9 mouse cellular contexts compared by ENCODE assay signal in the genomic region with DNA sequence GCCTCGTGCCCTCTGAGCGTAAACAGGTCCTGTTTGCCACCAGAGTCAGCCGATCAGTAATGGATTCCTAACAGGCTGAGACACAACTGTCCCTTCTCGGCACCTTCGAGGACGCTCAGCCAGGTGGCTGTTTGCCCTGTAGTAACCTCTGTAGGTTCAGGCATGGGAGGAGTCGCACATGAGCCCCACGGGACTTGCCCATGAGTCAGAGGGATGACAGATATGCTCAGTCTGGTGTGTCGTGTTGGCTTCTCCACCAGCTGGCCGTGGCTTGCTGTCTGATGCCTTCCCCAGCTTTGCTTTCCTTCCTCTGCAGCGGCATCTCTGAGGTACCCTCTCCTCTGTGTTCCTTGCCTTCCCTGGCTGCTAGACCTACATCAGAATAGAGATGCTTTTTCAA. TPM values are rescaled to one million over a fixed set of nuclear protein-coding genes. Genes with fewer than 3 reads are reported as not detected.
DNase-seq lines count a peak whose midpoint lies in the region; ATAC-seq and TF ChIP-seq lines count a peak whose summit lies in the region.
"Had no signal": no experiment of that assay in that cellular context is flagged by ENCODE, and none has a peak within 500 bp of the region (broad histone marks: within the 10 kb centered on the region; RNA-seq: fewer than 3 reads in every experiment).

No protein-coding gene starts in this region.

- TF ChIP-seq CTCF in heart, postnatal 0 days (IDR thresholded peaks at IDR 0.05; ENCODE audit: low read depth): no peak

- no peak for DNase-seq in heart, postnatal 0 days (ENCODE audit: low spot score)
- DNase-seq in heart, postnatal 36 days: no peak
- DNase-seq in urinary bladder, postnatal 14 days (ENCODE audit: low spot score): peak; percentile 46
- no peak for DNase-seq in urinary bladder, postnatal 25 days (ENCODE audit: low spot score)
- no peak for DNase-seq in layer of hippocampus, adult 9-10 months (ENCODE audit: low spot score)
- DNase-seq: liver, embryonic 13.5 days had no signal

- peaks cover 3% of the 10 kb centered on the region; the same call in 1 of the 2 replicates for H3K36me3 ChIP-seq in heart, postnatal 0 days (replicated peaks; ENCODE audit: control insufficient read depth, insufficient read depth, low read length)
- no peaks in the 10 kb centered on the region for H3K36me3 ChIP-seq in hindbrain, embryonic 12.5 days
- H3K36me3 ChIP-seq: liver, embryonic 13.5 days had no signal

- peak; percentile 14; the same call in 1 of the 2 replicates for ATAC-seq in heart, postnatal 0 days (ENCODE audit: insufficient read depth, low read depth)
- peak; percentile 54 for ATAC-seq in monocyte, adult 5-6 weeks (replicated peaks; ENCODE audit: insufficient number of reproducible peaks, low FRiP score, low TSS enrichment, poor library complexity, severe bottlenecking)
- no peak for ATAC-seq in megakaryocyte-erythroid progenitor cell, adult 5-6 weeks (replicated peaks; ENCODE audit: low FRiP score, low TSS enrichment, poor library complexity, severe bottlenecking)
- ATAC-seq in hindbrain, embryonic 12.5 days (ENCODE audit: low FRiP score): no peak

- no peaks in the 10 kb centered on the region for H3K9me3 ChIP-seq in heart, postnatal 0 days (replicated peaks; ENCODE audit: control insufficient read depth, low read length)
- no peaks in the 10 kb centered on the region for H3K9me3 ChIP-seq in hindbrain, embryonic 12.5 days (replicated peaks)
- H3K9me3 ChIP-seq: liver, embryonic 13.5 days had no signal

- H3K9ac ChIP-seq in heart, postnatal 0 days (replicated peaks; ENCODE audit: low read depth, low read length): no peak overlapping the region
- H3K9ac ChIP-seq in hindbrain, embryonic 12.5 days: no peak overlapping the region
- H3K9ac ChIP-seq: liver, embryonic 13.5 days had no signal

- H3K27ac ChIP-seq in heart, postnatal 0 days (ENCODE audit: low read depth): no peak overlapping the region
- no peak overlapping the region for H3K27ac ChIP-seq in hindbrain, embryonic 12.5 days
- H3K27ac ChIP-seq: liver, embryonic 13.5 days had no signal

- no peaks in the 10 kb centered on the region for H3K27me3 ChIP-seq in heart, postnatal 0 days (ENCODE audit: control insufficient read depth, insufficient read depth, low read length)
- no peaks in the 10 kb centered on the region for H3K27me3 ChIP-seq in hindbrain, embryonic 12.5 days
- H3K27me3 ChIP-seq: liver, embryonic 13.5 days had no signal

- no peak overlapping the region for H3K4me2 ChIP-seq in heart, postnatal 0 days (ENCODE audit: low read depth, low read length)
- no peak overlapping the region for H3K4me2 ChIP-seq in hindbrain, embryonic 12.5 days (replicated peaks)
- H3K4me2 ChIP-seq: liver, embryonic 13.5 days had no signal

- H3K4me1 ChIP-seq in heart, postnatal 0 days (ENCODE audit: control insufficient read depth, insufficient read depth): peaks cover 30% of the 10 kb centered on the region
- H3K4me1 ChIP-seq in hindbrain, embryonic 12.5 days: peaks cover 32% of the 10 kb centered on the region

- TF ChIP-seq EP300 in heart, postnatal 0 days (IDR thresholded peaks at IDR 0.05; ENCODE audit: low read depth): no peak

- 65% methylated on average over 11 of the region's 11 CpGs for WGBS in heart, postnatal 0 days
- WGBS in hindbrain, embryonic 12.5 days: 72% methylated on average over 11 of the region's 11 CpGs

- H3K4me3 ChIP-seq in heart, postnatal 0 days (ENCODE audit: low read depth, low read length): no peak overlapping the region
- no peak overlapping the region for H3K4me3 ChIP-seq in hindbrain, embryonic 12.5 days
- H3K4me3 ChIP-seq: liver, embryonic 13.5 days had no signal

- intact Hi-C loops in heart, postnatal 36 days (cut with DNase I): no loop called here

RNA-seq across cellular contexts. Expression of a gene that starts 9.6 kb away (rescaled TPM):
- 11.3 and 13.5 TPM in 2 replicates for total RNA-seq in heart, postnatal 0 days (2014; rRNA removed; ENCODE audit: low replicate concordance)
- 9.6 and 10.1 TPM in 2 replicates for polyA plus RNA-seq in heart, postnatal 0 days (2015; fragmentation: Nextera tagmentation; extraction: Ambion mirVana)
- 1 to 10 TPM; 5.1 to 8.5 TPM for total RNA-seq in heart, postnatal 36 days (2021)
- 67.2 to 83.6 TPM (median 68.0 TPM) in 3 replicates for total RNA-seq in monocyte, adult 5-6 weeks (2017)
- total RNA-seq in megakaryocyte-erythroid progenitor cell, adult 5-6 weeks (2014; fragmentation: Nextera tagmentation): 5.4 and 8.5 TPM in 2 replicates
- total RNA-seq in megakaryocyte-erythroid progenitor cell, adult 5-6 weeks (2017): 5.1 and 9.6 TPM in 2 replicates
- 15.3 and 17.5 TPM in 2 replicates for polyA plus RNA-seq in hindbrain, embryonic 12.5 days (2016; fragmentation: Nextera tagmentation; extraction: Ambion mirVana)

Comparison
In these comparisons a context has a peak if more than half of its experiments do, and no peak if none do; other contexts are left out.
1. ATAC-seq: peak in heart, postnatal 0 days (single experiment) and monocyte, adult 5-6 weeks (single experiment); none in megakaryocyte-erythroid progenitor cell, adult 5-6 weeks (single experiment) and hindbrain, embryonic 12.5 days (single experiment).